In the genomic region with DNA sequence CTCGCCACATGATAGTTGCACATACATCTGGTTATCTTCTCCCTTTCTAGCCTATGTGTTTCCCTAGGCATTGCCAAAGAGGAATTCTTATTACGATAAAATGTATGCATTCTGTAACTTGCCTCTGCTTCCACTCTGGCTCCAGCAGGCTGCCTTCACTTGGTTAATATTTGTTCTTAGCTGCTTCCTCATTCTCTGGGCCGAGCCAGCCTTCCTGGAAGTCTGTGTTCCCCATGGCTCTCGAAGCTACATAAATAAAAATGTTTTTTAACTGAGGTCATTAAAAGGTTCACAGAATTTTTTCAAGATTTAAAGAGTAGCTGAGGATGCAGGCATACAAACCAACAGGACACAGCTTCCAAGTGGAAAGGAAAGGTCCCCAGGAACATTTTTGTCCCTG, we compare ENCODE assay signal across 20 mouse cellular contexts.
"Had no signal": no experiment of that assay in that cellular context is flagged by ENCODE, and none has a peak within 500 bp of the region (broad histone marks: within the 10 kb centered on the region; RNA-seq: fewer than 3 reads in every experiment).

No protein-coding gene starts in this region.

- DNase-seq: layer of hippocampus, postnatal 36 days; liver, embryonic 13.5 days; lung, adult 2 months; lung, postnatal 10 days; retina, postnatal 1 day; right cerebral cortex, postnatal 25 days; spleen, adult 18-20 months; thymus, postnatal 25 days had no signal

- H3K4me2 ChIP-seq: hindbrain, embryonic 15.5 days; liver, embryonic 13.5 days; midbrain, embryonic 13.5 days; neural tube, embryonic 13.5 days; stomach, embryonic 15.5 days had no signal

- H3K4me3 ChIP-seq: hindbrain, embryonic 15.5 days; layer of hippocampus, adult 2 months; left cerebral cortex, adult 2 months; liver, embryonic 13.5 days; megakaryocyte, embryonic 14.5 days; midbrain, embryonic 10.5 days; midbrain, embryonic 13.5 days; myocyte; neural tube, embryonic 13.5 days; stomach, embryonic 15.5 days had no signal

- H3K27ac ChIP-seq: hindbrain, embryonic 15.5 days; layer of hippocampus, adult 2 months; left cerebral cortex, adult 2 months; liver, embryonic 13.5 days; macrophage; midbrain, embryonic 10.5 days; midbrain, embryonic 13.5 days; neural tube, embryonic 13.5 days; stomach, embryonic 15.5 days had no signal

- H3K4me1 ChIP-seq: hindbrain, embryonic 15.5 days; liver, embryonic 13.5 days; megakaryocyte, embryonic 14.5 days; midbrain, embryonic 10.5 days; midbrain, embryonic 13.5 days; neural tube, embryonic 13.5 days; stomach, embryonic 15.5 days had no signal

- H3K9me3 ChIP-seq: hindbrain, embryonic 15.5 days; liver, embryonic 13.5 days; megakaryocyte, embryonic 14.5 days; midbrain, embryonic 10.5 days; midbrain, embryonic 13.5 days; neural tube, embryonic 13.5 days; stomach, embryonic 15.5 days had no signal

- H3K36me3 ChIP-seq: hindbrain, embryonic 15.5 days; liver, embryonic 13.5 days; midbrain, embryonic 10.5 days; midbrain, embryonic 13.5 days; neural tube, embryonic 13.5 days; stomach, embryonic 15.5 days had no signal

- H3K27me3 ChIP-seq: hindbrain, embryonic 15.5 days; liver, embryonic 13.5 days; megakaryocyte, embryonic 14.5 days; midbrain, embryonic 13.5 days; neural tube, embryonic 13.5 days; stomach, embryonic 15.5 days had no signal

- H3K9ac ChIP-seq: hindbrain, embryonic 15.5 days; liver, embryonic 13.5 days; midbrain, embryonic 13.5 days; neural tube, embryonic 13.5 days; stomach, embryonic 15.5 days had no signal

- ATAC-seq: intestine, postnatal 0 days; midbrain, embryonic 13.5 days; midbrain, embryonic 16.5 days had no signal
